Mouse (Mus musculus): ENCODE results near the gene Zbtb2.

- no peak for TF ChIP-seq POLR2A (IDR thresholded peaks at IDR 0.05; ENCODE audit: insufficient read length, low read depth)
- no peak for TF ChIP-seq MYOD1 (IDR thresholded peaks at IDR 0.05; ENCODE audit: control insufficient read depth in 1 of 3, insufficient read length in 2 of 3, low read depth in 2 of 3)
- no peak for TF ChIP-seq USF1 (IDR thresholded peaks at IDR 0.05; ENCODE audit: low read depth)
- TF ChIP-seq TCF12 (IDR thresholded peaks at IDR 0.05; ENCODE audit: insufficient read depth, poor library complexity, severe bottlenecking): no peak
- no peak for TF ChIP-seq TCF3 (IDR thresholded peaks at IDR 0.05; ENCODE audit: insufficient read length, low read depth)
Measured at GRCm38 (mm10) chr10:4341430-4341829, 46.5 kb downstream of the Zbtb2 start.
